Mouse (Mus musculus): ENCODE results near the gene Ttc13.

The Ttc13 gene

DNA sequence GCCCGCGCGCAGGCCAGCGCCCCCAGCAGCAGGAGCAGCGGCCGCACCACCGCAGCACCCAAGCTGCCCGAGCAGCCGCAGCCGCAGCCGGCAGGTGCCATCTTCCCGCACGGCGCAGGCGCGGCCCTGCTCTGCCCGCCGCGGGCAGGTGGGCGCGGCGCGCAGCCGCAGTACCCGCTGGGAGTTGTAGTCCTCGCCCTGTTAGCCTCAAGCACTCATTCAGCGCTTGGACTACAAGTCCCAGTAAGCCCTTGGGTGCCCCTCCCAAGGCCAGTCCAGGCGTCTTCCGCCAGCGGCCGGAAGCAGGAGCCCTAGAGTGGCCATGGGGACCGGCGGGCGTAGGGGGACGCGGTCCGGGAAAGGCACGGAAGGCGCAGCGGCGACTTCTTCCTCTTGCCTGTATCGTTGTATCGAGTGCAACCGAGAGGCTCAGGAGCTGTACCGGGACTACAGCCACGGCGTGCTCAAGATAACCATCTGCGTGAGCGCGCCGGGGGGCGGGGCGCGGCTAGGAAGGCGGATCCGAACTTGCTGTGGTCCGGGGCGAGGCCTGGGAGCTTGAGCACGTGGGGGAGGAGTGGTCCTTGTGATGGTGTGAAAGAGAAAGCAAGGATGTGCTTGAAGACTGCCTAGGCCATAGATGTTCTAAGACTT lies at the start of gene Ttc13, which contains the start of gene Arv1:
Gene Ttc13, minus strand, starts transcription at position 122 of the 654 bp plus-strand sequence.
Gene Arv1, plus strand, starts transcription at position 278 of the 654 bp plus-strand sequence.
- peak; percentile 97 for DNase-seq

- no peak for DNase-seq
These were observed 41.3 kb upstream of the Ttc13 start for GRCm38 (mm10) chr8:124763061-124763460.

DNA sequence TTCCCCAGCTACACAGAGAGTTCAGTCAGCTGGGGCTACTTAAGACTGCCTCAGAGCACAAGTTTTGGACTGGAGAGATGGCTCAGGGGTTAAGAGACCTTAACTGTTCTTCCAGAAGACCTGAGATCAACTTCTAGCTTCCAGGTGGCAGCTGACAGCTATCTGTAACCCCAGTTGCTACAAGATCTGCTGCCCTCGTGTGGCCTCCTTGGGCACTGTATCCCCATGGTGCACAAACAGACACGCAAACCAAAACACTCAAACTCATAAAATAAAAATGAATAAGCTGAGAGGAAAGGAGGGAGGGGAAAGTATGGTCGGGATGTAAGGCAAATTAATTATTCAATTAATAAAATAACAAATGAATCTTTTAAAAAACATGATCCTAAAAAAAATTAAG lies 36.8 kb upstream of the Ttc13 start:
- no peak for DNase-seq

GRCm38 (mm10) chr8:124756601-124757000 lies 34.8 kb upstream of the Ttc13 start:
- DNase-seq = no peak

- DNase-seq = no peak
These were observed 34.4 kb upstream of the Ttc13 start for GRCm38 (mm10) chr8:124756153-124756552.

DNA sequence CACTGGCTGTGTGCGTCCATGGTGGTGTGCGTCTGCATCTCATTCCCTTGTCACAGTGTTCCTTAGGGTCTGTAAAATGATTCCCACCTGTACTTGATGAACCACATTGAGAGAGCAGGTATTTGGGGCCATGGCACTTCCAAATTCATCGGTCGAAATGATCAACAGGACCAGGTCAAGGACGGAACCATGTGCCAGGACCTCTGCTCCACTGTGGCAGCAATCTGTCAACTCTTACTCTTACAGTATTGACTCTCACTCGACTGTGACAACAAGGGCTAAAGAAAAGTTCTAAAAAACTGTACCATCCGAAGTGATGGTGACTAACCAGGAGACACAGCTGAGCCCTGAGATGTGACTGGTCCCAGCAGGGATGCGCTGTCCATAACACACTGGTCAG lies 33.7 kb upstream of the Ttc13 start:
- no peak for DNase-seq

DNA sequence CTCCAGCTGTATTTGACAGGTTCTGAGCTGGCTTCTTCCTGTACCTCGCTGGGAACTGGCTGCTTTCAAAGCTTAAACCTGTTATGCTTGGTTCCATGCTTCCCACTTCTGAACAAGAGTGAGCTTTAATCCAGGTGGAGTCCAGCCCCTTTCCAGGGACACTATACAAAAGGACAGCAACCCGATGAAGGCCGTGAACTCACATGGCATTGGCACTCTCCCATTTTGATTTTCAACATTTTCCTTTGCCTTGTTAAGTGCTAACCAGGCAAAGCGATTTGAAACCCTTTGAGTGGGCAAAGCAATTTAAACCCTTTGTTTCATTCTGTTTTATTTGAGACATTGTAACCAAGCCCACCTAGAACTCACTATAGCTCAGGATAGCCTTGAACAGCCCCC lies 33.0 kb upstream of the Ttc13 start:
- DNase-seq = no peak

DNA sequence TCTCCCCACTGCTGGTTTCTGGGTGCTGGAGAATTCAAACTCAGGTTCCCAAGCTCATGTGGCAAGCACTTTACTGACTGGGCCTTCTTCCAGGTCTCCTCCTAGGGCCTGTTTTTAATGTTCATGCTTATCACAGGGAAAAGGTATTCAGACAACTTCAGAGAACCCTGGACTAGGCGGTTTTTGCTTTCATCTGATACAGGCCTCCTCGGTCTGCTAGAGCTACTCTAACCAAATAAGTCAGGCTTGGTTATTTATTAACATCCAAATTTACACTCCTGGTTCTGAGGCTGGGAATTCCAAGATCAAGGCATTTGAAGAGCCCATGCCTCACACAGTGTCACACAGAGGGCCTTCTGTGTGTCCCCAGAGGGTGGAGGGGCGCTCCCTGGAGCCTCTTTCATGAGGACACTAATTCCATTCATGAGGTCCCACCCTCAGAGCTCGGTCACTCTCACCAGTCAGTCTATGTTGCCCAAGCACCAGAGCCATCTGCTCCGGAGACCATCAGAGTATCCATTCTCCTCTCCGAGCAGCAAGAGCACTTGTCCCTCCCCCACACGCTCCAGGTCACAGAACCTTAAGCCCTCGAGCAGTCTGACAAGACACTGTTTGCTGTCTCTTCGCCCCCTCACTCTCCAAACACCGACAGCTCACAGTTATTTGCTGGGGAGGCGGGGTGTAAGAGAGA lies 32.5 kb upstream of the Ttc13 start:
- DNase-seq = peak; percentile 28

DNA sequence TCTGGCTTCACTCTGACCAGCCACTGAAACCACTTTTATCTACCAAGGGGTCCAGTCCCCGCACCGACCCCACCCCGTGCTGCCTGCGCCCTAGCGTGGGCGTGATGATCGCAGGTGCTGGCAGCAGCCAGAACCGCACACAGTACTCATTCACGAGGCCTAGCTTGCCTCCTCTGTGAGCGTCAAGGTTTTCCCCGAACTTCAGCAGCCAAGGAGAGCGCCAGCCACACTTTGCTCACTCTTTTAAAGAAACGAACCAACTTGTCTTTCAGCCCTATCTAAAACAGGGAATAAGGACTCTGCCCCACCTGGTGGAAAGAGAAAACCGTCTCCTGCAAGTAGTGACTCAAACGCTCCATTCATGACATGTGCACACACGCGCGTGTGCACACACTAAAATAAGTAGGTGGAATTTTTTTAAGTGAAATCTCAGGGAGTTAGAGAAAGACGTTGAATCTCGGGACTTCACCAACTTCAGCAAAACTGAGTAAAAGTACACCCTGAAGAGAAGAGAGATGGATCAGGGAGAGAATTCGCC lies 30.6 kb upstream of the Ttc13 start:
- no peak for DNase-seq

GRCm38 (mm10) chr8:124751709-124752173 lies 30.0 kb upstream of the Ttc13 start, which contains the start of gene Fam89a:
Fam89a (minus strand) TSS chr8:124751832.
- DNase-seq = peak; percentile 15

DNA sequence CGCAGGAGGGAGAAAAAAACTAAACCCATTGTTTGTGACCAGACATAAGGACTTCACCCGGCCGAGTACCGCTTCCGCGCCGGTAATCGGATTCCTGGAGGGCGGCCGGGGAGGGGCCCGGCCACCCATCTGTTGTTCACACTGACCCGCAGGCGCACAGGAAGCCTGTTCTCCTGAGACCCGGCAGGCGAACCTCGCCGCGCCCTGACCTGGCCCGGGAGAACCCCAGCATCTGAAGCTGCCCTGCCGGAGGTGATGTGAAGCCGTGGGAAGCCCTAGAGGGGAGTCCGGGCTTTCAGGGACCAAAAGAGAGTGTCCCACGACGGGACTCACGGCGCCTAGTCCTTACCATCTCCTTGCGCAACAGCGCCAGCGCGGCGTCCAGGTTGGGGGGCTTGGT lies 29.4 kb upstream of the Ttc13 start:
- no peak for DNase-seq

DNA sequence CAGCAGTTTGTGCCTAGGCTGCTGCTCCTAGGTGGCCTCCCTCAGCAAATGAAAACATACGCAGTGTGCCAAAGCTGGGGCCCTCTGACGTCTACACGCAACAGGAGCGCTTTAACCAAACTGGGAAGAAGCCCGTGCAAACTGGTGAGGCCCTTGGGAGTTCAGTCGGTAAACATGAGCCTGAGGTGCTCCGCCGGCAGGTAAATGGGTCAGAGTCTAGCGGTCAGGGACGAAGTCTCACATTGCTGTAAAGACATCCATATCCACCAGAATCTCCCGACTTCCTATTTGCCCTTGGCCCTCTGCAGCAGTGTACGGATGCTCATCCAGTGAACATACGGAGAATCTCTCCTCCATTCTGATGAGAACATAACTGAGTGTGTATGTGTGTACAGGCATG lies 24.9 kb upstream of the Ttc13 start:
- DNase-seq = no peak

GRCm38 (mm10) chr8:124739268-124739667 lies 17.5 kb upstream of the Ttc13 start:
- peak; percentile 21 for DNase-seq

- no peak for DNase-seq
These were observed 13.7 kb upstream of the Ttc13 start for GRCm38 (mm10) chr8:124735371-124735911.

DNA sequence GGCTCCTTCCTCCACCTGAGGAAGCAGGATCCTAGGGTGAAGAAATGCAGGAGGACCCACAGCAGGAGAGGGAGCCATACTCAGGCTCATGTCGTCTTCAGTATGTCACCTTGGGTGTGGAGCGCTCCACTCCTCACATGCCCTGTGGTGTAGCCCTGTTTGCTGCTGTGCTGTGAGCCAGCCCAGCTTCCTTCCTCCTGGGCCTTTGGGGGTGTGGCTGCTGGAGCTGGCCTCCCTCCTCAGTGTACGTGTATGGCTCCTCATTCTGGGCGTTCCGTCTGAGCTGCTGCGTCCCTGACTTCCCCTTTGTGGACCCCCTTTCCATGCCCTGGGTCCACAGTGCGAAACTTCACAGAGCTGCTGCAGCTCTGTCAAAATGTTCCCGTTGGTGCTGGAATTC lies 11.0 kb upstream of the Ttc13 start:
- DNase-seq = no peak

- DNase-seq = no peak
These were observed 2.5 kb upstream of the Ttc13 start for GRCm38 (mm10) chr8:124724301-124724700.

GRCm38 (mm10) chr8:124720938-124721861 lies 583 bp downstream of the Ttc13 start:
- no peak for DNase-seq

DNA sequence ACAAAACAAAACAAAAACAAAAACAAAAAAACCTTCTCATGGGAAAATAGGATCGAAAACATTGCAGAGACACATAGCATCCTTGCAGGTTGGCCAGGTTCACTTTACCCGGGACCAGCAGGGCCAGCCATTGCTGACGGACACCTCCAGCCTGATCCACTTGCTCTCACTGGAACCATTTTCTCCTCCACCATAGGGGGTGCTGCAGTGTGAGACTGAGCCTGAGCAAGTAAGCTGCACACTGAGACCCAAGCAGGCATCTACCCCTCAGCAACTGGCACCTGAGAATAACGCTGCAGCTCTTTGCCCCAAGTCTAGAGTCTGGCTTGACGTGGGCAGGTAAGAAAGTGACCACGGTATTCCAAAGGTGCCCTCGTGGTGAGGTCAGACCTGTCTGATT lies 1.6 kb downstream of the Ttc13 start:
- no peak for DNase-seq

DNA sequence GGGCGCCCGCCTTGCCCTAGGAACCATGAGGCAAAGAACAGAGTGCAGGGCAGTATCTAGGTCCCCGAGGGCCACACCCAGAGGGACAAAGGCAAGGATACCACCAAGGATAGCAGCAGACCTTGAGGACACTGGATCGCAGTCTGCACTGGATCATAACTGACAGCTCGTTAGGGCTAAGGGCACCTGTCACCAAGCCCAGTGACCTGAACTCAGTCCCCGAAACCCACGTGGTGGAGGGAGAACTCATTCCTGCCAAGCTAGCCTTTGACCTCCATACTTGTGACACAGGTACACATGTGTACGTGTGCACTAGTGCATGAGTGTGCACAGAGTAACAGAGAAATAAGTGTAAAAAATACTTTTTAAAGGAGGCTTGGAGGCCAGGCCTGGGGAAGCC lies 6.0 kb downstream of the Ttc13 start:
- no peak for DNase-seq

- no peak for DNase-seq
These were observed 8.6 kb downstream of the Ttc13 start for GRCm38 (mm10) chr8:124713207-124713606.

DNA sequence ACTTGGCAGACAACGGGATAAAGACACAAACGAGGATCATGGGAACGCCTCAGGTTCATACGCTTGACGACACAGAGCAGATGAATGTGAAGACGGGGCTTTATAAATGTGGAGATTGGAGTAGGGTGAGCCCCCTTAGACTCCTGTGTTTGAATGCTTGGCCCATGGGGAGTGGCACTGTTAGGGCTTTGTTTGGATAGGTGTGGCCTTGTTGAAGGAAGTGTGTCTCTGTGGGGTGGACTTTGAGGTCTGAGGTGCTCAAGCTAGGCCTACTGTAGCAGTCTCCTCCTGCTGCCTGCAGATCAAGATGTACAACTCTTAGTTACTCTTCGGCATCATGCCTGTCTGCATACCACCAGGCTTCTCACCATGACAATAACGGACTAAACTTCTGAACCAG lies 16.0 kb downstream of the Ttc13 start:
- no peak for DNase-seq

DNA sequence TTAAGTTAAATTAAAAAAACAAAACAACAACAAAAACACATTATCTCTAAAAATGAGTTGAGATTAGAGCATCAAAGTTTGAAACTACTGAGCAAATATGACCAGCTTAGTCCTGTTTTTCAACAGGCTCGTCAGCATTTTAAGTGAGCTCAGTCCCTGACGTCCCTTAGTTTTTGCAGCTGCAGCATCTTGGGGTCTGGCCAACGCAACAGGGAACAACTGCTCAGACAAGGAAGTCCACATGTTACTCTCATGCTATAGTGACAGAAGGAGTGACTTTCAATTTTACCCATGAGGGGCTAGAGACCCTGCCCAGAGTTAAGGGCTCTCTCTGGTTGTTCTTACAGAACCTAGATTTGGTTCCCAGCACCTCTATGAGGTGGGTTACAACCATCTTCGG lies 17.4 kb downstream of the Ttc13 start:
- no peak for DNase-seq

DNA sequence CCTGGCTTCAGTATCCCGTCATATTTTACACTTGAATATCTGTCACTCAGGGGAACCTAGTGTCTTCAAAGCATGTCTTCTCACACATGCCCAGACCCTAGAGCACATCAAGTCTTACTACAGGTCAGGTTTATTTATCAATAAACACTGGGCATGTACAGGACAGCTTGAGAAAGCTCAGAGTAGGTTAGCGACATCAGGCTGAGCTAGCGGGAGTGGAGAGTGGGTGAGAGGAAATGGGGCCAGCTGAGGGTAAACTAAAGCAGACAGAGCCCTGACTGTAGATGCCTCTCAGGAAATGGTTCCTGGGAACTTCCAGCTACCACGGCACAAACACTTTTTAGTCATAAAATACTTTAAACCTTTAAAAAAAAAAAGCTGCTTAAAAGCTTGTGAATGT lies 18.3 kb downstream of the Ttc13 start:
- no peak for DNase-seq

Measured in kidney, adult 11 months (tissue).